ENCODE assay signal across 22 mouse cellular contexts in the genomic region with DNA sequence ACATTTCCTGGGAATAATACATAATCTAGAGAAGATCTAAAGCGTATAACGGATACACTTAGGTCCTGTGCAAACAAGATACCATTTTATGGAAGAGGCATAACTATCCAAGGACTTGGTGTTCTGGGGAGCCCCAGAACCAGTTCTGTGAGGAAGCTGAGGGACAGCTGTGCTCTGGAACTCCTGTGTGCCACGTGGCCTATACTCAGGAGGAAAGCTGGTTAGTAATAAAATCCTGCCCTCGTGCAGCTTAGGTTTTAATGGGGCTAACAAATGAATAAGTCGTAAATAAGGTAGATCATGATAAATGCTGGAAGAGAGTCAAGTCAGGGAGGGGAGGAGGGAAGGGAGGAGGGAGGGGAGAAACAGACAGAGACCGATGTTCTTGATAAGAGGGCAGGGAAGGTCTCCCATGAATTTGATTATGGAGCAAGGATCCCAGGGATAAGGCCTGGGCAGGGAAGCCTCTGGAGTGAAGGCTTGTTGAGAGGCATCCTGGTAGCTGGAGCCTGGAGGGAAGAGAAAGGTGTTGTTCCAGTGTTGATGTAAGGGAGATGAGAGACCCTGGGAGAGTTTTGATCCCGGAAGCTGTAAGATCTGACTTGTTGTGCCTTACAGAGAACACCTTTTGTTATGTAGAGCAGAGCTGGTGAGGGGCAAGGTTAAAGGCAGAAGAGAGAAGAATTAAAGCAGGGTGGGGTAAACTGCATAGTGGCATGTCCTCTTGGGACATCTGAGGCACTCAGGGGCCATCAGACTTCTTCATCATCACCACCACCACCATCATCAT.
"Had no signal": no experiment of that assay in that cellular context is flagged by ENCODE, and none has a peak within 500 bp of the region (broad histone marks: within the 10 kb centered on the region; RNA-seq: fewer than 3 reads in every experiment).

No protein-coding gene starts in this region.

- H3K36me3 ChIP-seq: liver, embryonic 13.5 days; liver, embryonic 15.5 days; lung, embryonic 15.5 days; midbrain, embryonic 10.5 days; midbrain, embryonic 12.5 days; neural tube, embryonic 13.5 days; neural tube, embryonic 15.5 days; stomach, embryonic 15.5 days had no signal

- H3K27ac ChIP-seq: liver, embryonic 13.5 days; liver, embryonic 15.5 days; lung, embryonic 15.5 days; midbrain, embryonic 10.5 days; midbrain, embryonic 12.5 days; neural tube, embryonic 13.5 days; neural tube, embryonic 15.5 days had no signal

- H3K4me3 ChIP-seq: liver, embryonic 13.5 days; liver, embryonic 15.5 days; lung, embryonic 15.5 days; midbrain, embryonic 10.5 days; midbrain, embryonic 12.5 days; myocyte; neural tube, embryonic 13.5 days; neural tube, embryonic 15.5 days; stomach, embryonic 15.5 days had no signal

- DNase-seq: liver, embryonic 13.5 days; liver, postnatal 0 days; lung, adult 2 months; lung, postnatal 14 days; lung, postnatal 36 days; midbrain, embryonic 14.5 days; retina, postnatal 1 day; right cerebral cortex, adult 18-20 months; right cerebral cortex, postnatal 25 days; right cerebral cortex, postnatal 4 days; spleen, adult 18-20 months; thymus, adult 18-20 months; thymus, postnatal 14 days; thymus, postnatal 36 days had no signal

- H3K9me3 ChIP-seq: liver, embryonic 13.5 days; liver, embryonic 15.5 days; lung, embryonic 15.5 days; midbrain, embryonic 10.5 days; midbrain, embryonic 12.5 days; neural tube, embryonic 13.5 days; neural tube, embryonic 15.5 days; stomach, embryonic 15.5 days had no signal

- H3K9ac ChIP-seq: liver, embryonic 13.5 days; liver, embryonic 15.5 days; liver, postnatal 0 days; lung, embryonic 15.5 days; midbrain, embryonic 12.5 days; neural tube, embryonic 13.5 days; neural tube, embryonic 15.5 days; stomach, embryonic 15.5 days had no signal

- H3K27me3 ChIP-seq: liver, embryonic 13.5 days; liver, embryonic 15.5 days; lung, embryonic 15.5 days; midbrain, embryonic 12.5 days; neural tube, embryonic 13.5 days; neural tube, embryonic 15.5 days; stomach, embryonic 15.5 days had no signal
